Mouse (Mus musculus) splenic B cell, adult 2 months (primary cell): ENCODE measurements around the gene Insl5.

ENCODE experiments used
- DNase-seq: peaks from one replicate; pipeline ENCODE4 v3.0.0-alpha.2; 2011; ENCODE audit warnings: low read depth, low spot score
- H3K27me3 ChIP-seq: 2 replicates; pipeline ENCODE4 v1.6.1; 2012; ENCODE audit warnings: mild to moderate bottlenecking, low read length, moderate library complexity, mixed read lengths; ENCODE audit not compliant: control insufficient read depth, poor library complexity, insufficient read depth, severe bottlenecking
- H3K36me3 ChIP-seq: 2 replicates; pipeline ENCODE4 v1.6.1; 2012; ENCODE audit warnings: mild to moderate bottlenecking, low read length, moderate library complexity, mixed read lengths; ENCODE audit not compliant: control insufficient read depth, poor library complexity, insufficient read depth, severe bottlenecking

The Insl5 gene

GRCm38 (mm10) chr4:102978440-102978839, 48.2 kb downstream of the Insl5 start, which contains the start of gene Tctex1d1:
Gene Tctex1d1 (plus strand): TSS chr4:102978606.
- Histone ChIP-seq H3K27me3 (no peaks in the 10 kb centered on the region), H3K36me3 (no peaks in the 10 kb centered on the region)
- peak; percentile 4 for DNase-seq

GRCm38 (mm10) chr4:102977778-102978321, 48.8 kb downstream of the Insl5 start:
- Histone ChIP-seq H3K27me3 (no peaks in the 10 kb centered on the region), H3K36me3 (no peaks in the 10 kb centered on the region)
- no peak for DNase-seq

GRCm38 (mm10) chr4:102976290-102977275, 50.1 kb downstream of the Insl5 start:
- no peaks in the 10 kb centered on the region for H3K36me3 ChIP-seq
- DNase-seq = no peak

GRCm38 (mm10) chr4:102974172-102974571, 52.5 kb downstream of the Insl5 start:
- DNase-seq = no peak
- Histone ChIP-seq H3K27me3 (no peaks in the 10 kb centered on the region), H3K36me3 (no peaks in the 10 kb centered on the region)

More at GRCm38 (mm10) chr4:102976290-102977275, 50.1 kb downstream of the Insl5 start:
- no peaks in the 10 kb centered on the region for H3K27me3 ChIP-seq

- Histone ChIP-seq H3K36me3 (no peaks in the 10 kb centered on the region), H3K27me3 (no peaks in the 10 kb centered on the region)
- DNase-seq = no peak
These were observed 54.6 kb downstream of the Insl5 start for GRCm38 (mm10) chr4:102972071-102972470.

- no peak for DNase-seq
- Histone ChIP-seq H3K36me3 (no peaks in the 10 kb centered on the region), H3K27me3 (no peaks in the 10 kb centered on the region)
These were observed 55.5 kb downstream of the Insl5 start for GRCm38 (mm10) chr4:102971159-102971558.

GRCm38 (mm10) chr4:102969599-102969998, 57.0 kb downstream of the Insl5 start:
- no peaks in the 10 kb centered on the region for H3K36me3 ChIP-seq

More at GRCm38 (mm10) chr4:102969599-102969998, 57.0 kb downstream of the Insl5 start:
- H3K27me3 ChIP-seq = no peaks in the 10 kb centered on the region
- no peak for DNase-seq
